Mouse (Mus musculus): Measurements from ENCODE around the gene Ncl. TPM values are rescaled to one million over a fixed set of nuclear protein-coding genes. Genes with fewer than 3 reads are reported as not detected.
A peak's percentile ranks its signal among the peaks of the same experiment; 100 is the strongest.

The Ncl gene
- polyA plus RNA-seq, 1 experiment from 2014 or later, result 198 TPM

DNA sequence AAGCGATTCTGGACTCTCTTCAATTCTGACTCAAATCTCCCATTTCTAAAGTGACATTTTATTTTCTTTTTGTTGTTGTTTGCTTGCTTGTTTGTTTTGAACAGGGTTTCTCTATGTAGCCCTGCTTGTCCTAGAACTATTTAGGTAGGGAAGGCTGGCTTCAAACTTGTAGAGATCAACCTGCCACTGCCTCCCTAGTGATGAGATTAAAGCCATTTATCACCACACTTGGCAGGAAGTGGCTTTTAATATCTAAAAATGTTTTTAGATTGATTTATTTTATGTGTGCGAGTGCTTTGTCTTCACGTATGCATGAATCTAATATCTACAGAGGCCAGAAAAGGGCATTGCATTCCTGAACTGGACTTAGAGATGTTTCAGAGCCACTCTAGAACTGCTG is 34.0 kb upstream of the Ncl start:
- H3K9me3 ChIP-seq (replicated peaks), result no peaks in the 10 kb centered on the region
- peaks cover 4% of the 10 kb centered on the region for H3K27me3 ChIP-seq
- no peak overlapping the region for H3K9ac ChIP-seq
- no peak overlapping the region for H3K27ac ChIP-seq (replicated peaks)
- H3K4me3 ChIP-seq (replicated peaks), result no peak overlapping the region
- H3K4me1 ChIP-seq (replicated peaks), result peaks cover 1% of the 10 kb centered on the region; the same call in 1 of the 2 replicates
- no peak for ATAC-seq (ENCODE audit: insufficient read depth)
- WGBS (ENCODE audit: insufficient replicate concordance), result 49% methylated on average over 3 of the region's 3 CpGs
- no peak overlapping the region for H3K4me2 ChIP-seq
- no peaks in the 10 kb centered on the region for H3K36me3 ChIP-seq (replicated peaks)

GRCm38 (mm10) chr1:86391425-86391824 is 32.2 kb upstream of the Ncl start:
- ATAC-seq (ENCODE audit: insufficient read depth), result no peak
- 54% methylated on average over 2 of the region's 2 CpGs for WGBS (ENCODE audit: insufficient replicate concordance)

DNA sequence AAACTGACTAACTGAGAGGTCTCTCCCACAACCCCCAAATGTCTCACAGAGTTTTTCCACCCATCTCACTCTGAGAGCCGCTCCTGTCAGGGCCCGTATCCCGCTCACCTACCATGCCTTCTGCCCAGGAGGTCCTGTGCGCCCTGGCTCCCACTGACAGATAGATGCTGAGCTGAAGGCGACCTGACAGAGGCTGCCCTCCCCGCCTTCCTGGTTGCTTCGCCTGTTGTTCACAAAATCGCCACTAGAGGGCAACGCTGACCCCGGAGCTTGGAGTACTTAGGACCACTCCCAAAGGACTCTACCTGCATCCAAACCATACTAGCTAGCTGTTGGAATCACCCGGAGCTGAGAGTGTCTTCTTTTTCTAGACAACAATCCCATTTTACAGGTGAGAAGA is 30.0 kb upstream of the Ncl start:
- H3K9me3 ChIP-seq (replicated peaks), result no peaks in the 10 kb centered on the region
- WGBS (ENCODE audit: insufficient replicate concordance), result 1% methylated on average over 11 of the region's 11 CpGs
- H3K36me3 ChIP-seq (replicated peaks), result no peaks in the 10 kb centered on the region
- H3K27ac ChIP-seq (replicated peaks), result no peak overlapping the region
- no peaks in the 10 kb centered on the region; the same call in 1 of the 2 replicates for H3K4me1 ChIP-seq (replicated peaks)
- ATAC-seq (ENCODE audit: insufficient read depth), result no peak
- no peak overlapping the region for H3K4me3 ChIP-seq (replicated peaks)
- peaks cover 4% of the 10 kb centered on the region for H3K27me3 ChIP-seq
- no peak overlapping the region for H3K4me2 ChIP-seq
- H3K9ac ChIP-seq, result no peak overlapping the region

More at GRCm38 (mm10) chr1:86391425-86391824, 32.2 kb upstream of the Ncl start:
- peaks cover 4% of the 10 kb centered on the region for H3K27me3 ChIP-seq
- no peaks in the 10 kb centered on the region for H3K9me3 ChIP-seq (replicated peaks)
- no peak overlapping the region for H3K4me2 ChIP-seq
- no peak overlapping the region for H3K27ac ChIP-seq (replicated peaks)
- H3K9ac ChIP-seq, result no peak overlapping the region
- no peaks in the 10 kb centered on the region for H3K36me3 ChIP-seq (replicated peaks)
- H3K4me3 ChIP-seq (replicated peaks), result no peak overlapping the region
- H3K4me1 ChIP-seq (replicated peaks), result no peaks in the 10 kb centered on the region; the same call in 1 of the 2 replicates

- 17% methylated on average over 13 of the region's 13 CpGs for WGBS (ENCODE audit: insufficient replicate concordance)
- Histone ChIP-seq H3K4me3 (replicated peaks) (peak overlapping the region; percentile 38), H3K9ac (no peak overlapping the region), H3K4me1 (replicated peaks) (peaks cover 6% of the 10 kb centered on the region), H3K4me2 (peak overlapping the region; percentile 58), H3K27ac (replicated peaks) (no peak overlapping the region), H3K27me3 (no peaks in the 10 kb centered on the region), H3K36me3 (replicated peaks) (no peaks in the 10 kb centered on the region), H3K9me3 (replicated peaks) (no peaks in the 10 kb centered on the region)
- no peak for ATAC-seq (ENCODE audit: insufficient read depth)
Observed at GRCm38 (mm10) chr1:86381027-86381426, 21.8 kb upstream of the Ncl start.

- Histone ChIP-seq H3K36me3 (replicated peaks) (no peaks in the 10 kb centered on the region), H3K4me1 (replicated peaks) (peaks cover 6% of the 10 kb centered on the region), H3K9me3 (replicated peaks) (no peaks in the 10 kb centered on the region), H3K27me3 (no peaks in the 10 kb centered on the region), H3K4me3 (replicated peaks) (no peak overlapping the region), H3K27ac (replicated peaks) (no peak overlapping the region), H3K4me2 (no peak overlapping the region), H3K9ac (no peak overlapping the region)
- 39% methylated on average over 9 of the region's 9 CpGs for WGBS (ENCODE audit: insufficient replicate concordance)
- ATAC-seq (ENCODE audit: insufficient read depth), result no peak
Observed at GRCm38 (mm10) chr1:86379161-86379569, 20.0 kb upstream of the Ncl start.

GRCm38 (mm10) chr1:86378662-86379061 is 19.5 kb upstream of the Ncl start:
- Histone ChIP-seq H3K9me3 (replicated peaks) (no peaks in the 10 kb centered on the region), H3K36me3 (replicated peaks) (no peaks in the 10 kb centered on the region), H3K4me2 (no peak overlapping the region), H3K27me3 (no peaks in the 10 kb centered on the region), H3K27ac (replicated peaks) (no peak overlapping the region), H3K4me1 (replicated peaks) (peaks cover 6% of the 10 kb centered on the region), H3K4me3 (replicated peaks) (no peak overlapping the region), H3K9ac (no peak overlapping the region)
- WGBS (ENCODE audit: insufficient replicate concordance), result 36% methylated on average over 6 of the region's 6 CpGs
- no peak for ATAC-seq (ENCODE audit: insufficient read depth)

GRCm38 (mm10) chr1:86376354-86376753 is 17.2 kb upstream of the Ncl start:
- H3K4me2 ChIP-seq, result no peak overlapping the region
- H3K9me3 ChIP-seq (replicated peaks), result no peaks in the 10 kb centered on the region
- no peak overlapping the region for H3K27ac ChIP-seq (replicated peaks)
- no peaks in the 10 kb centered on the region for H3K27me3 ChIP-seq
- peaks cover 6% of the 10 kb centered on the region for H3K4me1 ChIP-seq (replicated peaks)
- H3K36me3 ChIP-seq (replicated peaks), result no peaks in the 10 kb centered on the region
- no peak overlapping the region for H3K9ac ChIP-seq
- no peak for ATAC-seq (ENCODE audit: insufficient read depth)
- H3K4me3 ChIP-seq (replicated peaks), result no peak overlapping the region
- whole genome bisulfite sequencing (ENCODE audit: insufficient replicate concordance), result 71% methylated on average over 5 of the region's 5 CpGs

DNA sequence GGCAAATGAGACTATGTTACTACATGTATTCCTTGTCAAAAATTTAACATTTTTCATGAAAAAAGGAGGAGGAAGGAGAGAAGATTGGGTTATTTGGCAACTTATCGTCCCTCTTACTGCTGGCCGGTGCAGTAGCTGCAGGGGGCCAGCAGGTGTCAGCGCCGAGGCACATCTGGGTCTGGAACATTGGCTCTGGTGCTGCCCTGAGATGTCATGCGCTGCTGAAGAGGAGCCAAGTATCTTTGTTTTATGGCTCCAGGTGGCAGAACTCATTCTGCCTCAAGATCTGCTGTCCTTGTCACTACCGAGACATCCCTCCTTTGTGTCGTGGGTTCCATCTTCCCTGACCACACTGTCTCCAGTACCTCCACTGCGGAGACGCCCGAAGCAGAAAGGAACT is 12.8 kb upstream of the Ncl start:
- ATAC-seq (ENCODE audit: insufficient read depth), result no peak

GRCm38 (mm10) chr1:86368086-86368485 is 8.9 kb upstream of the Ncl start:
- 0 out of 2 replicates have a peak, but pooled peaks cover 9% of the 10 kb centered on the region for H3K4me1 ChIP-seq (replicated peaks)
- H3K27me3 ChIP-seq, result no peaks in the 10 kb centered on the region
- ATAC-seq (ENCODE audit: insufficient read depth), result no peak
- H3K4me3 ChIP-seq (replicated peaks), result no peak overlapping the region
- no peak overlapping the region for H3K9ac ChIP-seq
- H3K27ac ChIP-seq (replicated peaks), result no peak overlapping the region
- no peak overlapping the region for H3K4me2 ChIP-seq
- no peaks in the 10 kb centered on the region for H3K36me3 ChIP-seq (replicated peaks)
- H3K9me3 ChIP-seq (replicated peaks), result no peaks in the 10 kb centered on the region
- 44% methylated on average over 4 of the region's 4 CpGs for WGBS (ENCODE audit: insufficient replicate concordance)

More for the DNA sequence above, 12.8 kb upstream of the Ncl start:
- Histone ChIP-seq H3K9ac (no peak overlapping the region), H3K4me2 (no peak overlapping the region), H3K27me3 (no peaks in the 10 kb centered on the region), H3K36me3 (replicated peaks) (no peaks in the 10 kb centered on the region), H3K4me1 (replicated peaks) (no peaks in the 10 kb centered on the region), H3K9me3 (replicated peaks) (no peaks in the 10 kb centered on the region), H3K4me3 (replicated peaks) (no peak overlapping the region), H3K27ac (replicated peaks) (no peak overlapping the region)
- 45% methylated on average over 10 of the region's 10 CpGs for WGBS (ENCODE audit: insufficient replicate concordance)

DNA sequence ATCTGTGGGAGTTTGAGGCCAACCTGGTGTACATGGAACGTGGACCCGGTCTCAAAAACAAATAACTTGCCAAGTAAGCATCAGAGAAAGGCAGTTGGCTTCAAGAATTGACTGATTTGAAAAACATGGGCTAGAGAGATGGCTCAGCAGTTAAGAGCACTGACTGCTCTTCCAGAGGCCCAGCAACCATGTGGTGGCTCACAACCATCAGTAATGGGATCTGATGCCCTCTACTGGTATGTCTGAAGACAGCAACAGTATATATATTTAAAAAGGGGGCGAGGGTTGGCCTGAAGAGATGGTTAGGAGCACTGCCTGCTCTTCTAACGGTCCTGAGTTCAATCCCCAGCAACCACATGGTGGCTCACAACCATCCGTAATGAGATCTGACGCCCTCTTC is 4.5 kb upstream of the Ncl start:
- Histone ChIP-seq H3K4me3 (replicated peaks) (no peak overlapping the region), H3K4me1 (replicated peaks) (peaks cover 36% of the 10 kb centered on the region), H3K36me3 (replicated peaks) (no peaks in the 10 kb centered on the region), H3K27me3 (no peaks in the 10 kb centered on the region), H3K4me2 (no peak overlapping the region), H3K9me3 (replicated peaks) (no peaks in the 10 kb centered on the region), H3K27ac (replicated peaks) (no peak overlapping the region), H3K9ac (no peak overlapping the region)
- no peak for ATAC-seq (ENCODE audit: insufficient read depth)
- WGBS (ENCODE audit: insufficient replicate concordance), result 12% methylated on average over 6 of the region's 6 CpGs

DNA sequence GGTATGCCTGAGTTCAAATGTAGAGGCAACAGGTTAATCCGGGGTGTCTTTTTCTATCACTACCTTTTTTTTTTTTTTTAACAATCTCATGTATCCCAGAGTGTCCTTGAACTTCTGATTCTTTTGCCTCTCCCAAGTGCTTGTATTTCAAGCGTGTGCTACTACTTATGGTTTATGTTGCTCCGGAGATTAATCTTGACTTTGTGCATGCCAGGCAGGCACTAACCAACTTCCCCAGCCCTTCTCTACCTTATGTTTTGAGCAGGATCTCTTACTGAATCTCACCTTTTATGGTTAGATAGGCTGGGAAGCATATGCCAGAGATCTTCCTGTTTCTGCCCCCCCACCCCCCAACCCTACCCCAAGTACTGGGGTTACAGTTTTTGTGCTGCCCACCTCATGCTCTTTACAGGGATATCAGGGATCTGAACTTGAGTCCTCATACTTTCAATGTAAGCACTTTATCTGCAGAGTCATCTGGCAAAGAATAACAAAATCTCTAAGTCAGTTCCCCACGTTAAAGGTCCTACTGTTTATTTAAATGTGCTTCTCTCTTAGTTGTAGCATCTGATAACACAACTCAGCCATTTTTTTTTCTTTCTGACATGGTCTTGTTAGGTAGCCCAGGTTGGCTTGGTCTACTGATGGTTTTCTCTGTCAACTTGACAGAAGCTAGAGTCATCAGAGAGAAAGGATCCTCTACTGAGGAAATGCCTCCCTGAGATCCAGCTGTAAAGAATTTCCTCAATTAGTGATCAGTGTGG is 2.8 kb upstream of the Ncl start:
- 62% methylated on average over 4 of the region's 4 CpGs for WGBS (ENCODE audit: insufficient replicate concordance)
- H3K4me2 ChIP-seq, result no peak overlapping the region
- H3K27me3 ChIP-seq, result no peaks in the 10 kb centered on the region
- H3K36me3 ChIP-seq (replicated peaks), result peaks cover 7% of the 10 kb centered on the region
- H3K4me1 ChIP-seq (replicated peaks), result peaks cover 53% of the 10 kb centered on the region
- no peaks in the 10 kb centered on the region for H3K9me3 ChIP-seq (replicated peaks)
- no peak for ATAC-seq (ENCODE audit: insufficient read depth)
- H3K4me3 ChIP-seq (replicated peaks), result no peak overlapping the region
- no peak overlapping the region for H3K9ac ChIP-seq
- no peak overlapping the region for H3K27ac ChIP-seq (replicated peaks)

DNA sequence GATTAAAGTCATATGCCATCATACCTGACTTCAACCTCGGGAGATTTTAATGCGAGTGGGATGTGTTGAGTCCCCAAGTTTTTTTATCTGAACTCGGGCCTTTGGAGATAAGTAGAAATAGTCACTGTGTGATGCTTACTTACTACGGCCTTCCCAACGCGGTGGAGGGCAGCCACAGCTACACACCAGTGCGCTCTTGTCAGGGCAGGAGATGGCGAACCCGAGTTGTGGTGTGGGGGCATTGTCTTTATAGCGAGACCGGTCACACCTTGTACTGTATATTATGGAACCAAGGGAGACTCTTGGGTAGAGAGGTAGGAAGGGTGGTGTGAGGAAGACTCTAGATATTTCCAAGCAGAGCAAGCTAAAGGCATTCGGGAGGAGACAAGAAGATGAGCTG is 1.2 kb upstream of the Ncl start:
- H3K9me3 ChIP-seq (replicated peaks), result no peaks in the 10 kb centered on the region
- H3K27me3 ChIP-seq, result no peaks in the 10 kb centered on the region
- peaks cover 55% of the 10 kb centered on the region for H3K4me1 ChIP-seq (replicated peaks)
- peak overlapping the region; percentile 80 for H3K27ac ChIP-seq (replicated peaks)
- H3K4me2 ChIP-seq, result peak overlapping the region; percentile 94
- 7% methylated on average over 12 of the region's 12 CpGs for WGBS (ENCODE audit: insufficient replicate concordance)
- peaks cover 23% of the 10 kb centered on the region for H3K36me3 ChIP-seq (replicated peaks)
- ATAC-seq (ENCODE audit: insufficient read depth), result no peak
- peak overlapping the region; percentile 71 for H3K9ac ChIP-seq
- peak overlapping the region; percentile 96 for H3K4me3 ChIP-seq (replicated peaks)

Data from liver, embryonic 15.5 days (tissue).